Mouse (Mus musculus): ENCODE measurements around the gene Olfr191. TPM values are rescaled to one million over a fixed set of nuclear protein-coding genes. Genes with fewer than 3 reads are reported as not detected.
"Not testable (repeated sequence)": the region's sequence is repeated elsewhere in the genome, so short reads cannot be mapped to it uniquely, and the experiment has no call there.

Gene Olfr191
- polyA plus RNA-seq (2015; fragmentation: Nextera tagmentation; extraction: Ambion mirVana), result not detected in 2 replicates

- not testable (repeated sequence) for H3K9me3 ChIP-seq; ATAC-seq (ENCODE audit: extremely low read depth, insufficient number of reproducible peaks, low FRiP score, low TSS enrichment); H3K27me3 ChIP-seq (replicated peaks); H3K27ac ChIP-seq (replicated peaks); H3K4me3 ChIP-seq; H3K4me2 ChIP-seq; H3K4me1 ChIP-seq; H3K9ac ChIP-seq; H3K36me3 ChIP-seq
- WGBS, result 53% methylated on average over 1 of the region's 1 CpGs
Measured at GRCm38 (mm10) chr16:59089722-59090121, at the start of gene Olfr191. TSS of gene Olfr191 (minus strand) at chr16:59089822.

- no peak overlapping the region for H3K4me3 ChIP-seq
- H3K36me3 ChIP-seq, result no peaks in the 10 kb centered on the region
- H3K9me3 ChIP-seq, result peaks cover 5% of the 10 kb centered on the region; the same call in 1 of the 2 replicates
- no peak overlapping the region for H3K4me2 ChIP-seq
- H3K27ac ChIP-seq (replicated peaks), result no peak overlapping the region
- H3K9ac ChIP-seq, result no peak overlapping the region
- no peaks in the 10 kb centered on the region for H3K27me3 ChIP-seq (replicated peaks)
- 76% methylated on average over 1 of the region's 1 CpGs for WGBS
- no peaks in the 10 kb centered on the region for H3K4me1 ChIP-seq
- no peak for ATAC-seq (ENCODE audit: extremely low read depth, insufficient number of reproducible peaks, low FRiP score, low TSS enrichment)
Measured at GRCm38 (mm10) chr16:59130740-59131139, 41.1 kb upstream of the Olfr191 start.

GRCm38 (mm10) chr16:59120969-59121368 lies 31.3 kb upstream of the Olfr191 start, which contains the start of gene Olfr194:
TSS of gene Olfr194 (minus strand) at chr16:59121069.
- Histone ChIP-seq H3K36me3 (no peaks in the 10 kb centered on the region), H3K27ac (replicated peaks) (no peak within 1 kb of the TSS), H3K4me3 (no peak within 1 kb of the TSS), H3K4me1 (no peaks in the 10 kb centered on the region), H3K9me3 (peaks cover 3% of the 10 kb centered on the region; the same call in 1 of the 2 replicates), H3K4me2 (no peak within 1 kb of the TSS), H3K9ac (no peak within 1 kb of the TSS), H3K27me3 (replicated peaks) (no peaks in the 10 kb centered on the region)
- no peak for ATAC-seq (ENCODE audit: extremely low read depth, insufficient number of reproducible peaks, low FRiP score, low TSS enrichment)

GRCm38 (mm10) chr16:59111781-59112180 lies 22.2 kb upstream of the Olfr191 start, which contains the start of gene Olfr193:
TSS of gene Olfr193 (minus strand) at chr16:59111881.
- no peaks in the 10 kb centered on the region for H3K27me3 ChIP-seq (replicated peaks)
- no peak within 1 kb of the TSS for H3K27ac ChIP-seq (replicated peaks)
- no peaks in the 10 kb centered on the region for H3K36me3 ChIP-seq
- no peaks in the 10 kb centered on the region for H3K9me3 ChIP-seq
- WGBS, result 66% methylated on average over 1 of the region's 1 CpGs
- H3K9ac ChIP-seq, result no peak within 1 kb of the TSS
- ATAC-seq (ENCODE audit: extremely low read depth, insufficient number of reproducible peaks, low FRiP score, low TSS enrichment), result no peak
- H3K4me3 ChIP-seq, result no peak within 1 kb of the TSS
- no peak within 1 kb of the TSS for H3K4me2 ChIP-seq
- no peaks in the 10 kb centered on the region for H3K4me1 ChIP-seq

GRCm38 (mm10) chr16:59108522-59108921 lies 18.9 kb upstream of the Olfr191 start:
- H3K36me3 ChIP-seq; H3K9me3 ChIP-seq; H3K27me3 ChIP-seq (replicated peaks); H3K27ac ChIP-seq (replicated peaks); H3K4me3 ChIP-seq; H3K4me1 ChIP-seq; H3K4me2 ChIP-seq; ATAC-seq (ENCODE audit: extremely low read depth, insufficient number of reproducible peaks, low FRiP score, low TSS enrichment); H3K9ac ChIP-seq: not testable (repeated sequence)
- 35% methylated on average over 5 of the region's 5 CpGs for WGBS

GRCm38 (mm10) chr16:59105312-59105711 lies 15.7 kb upstream of the Olfr191 start:
- no peak overlapping the region for H3K9ac ChIP-seq
- no peak for ATAC-seq (ENCODE audit: extremely low read depth, insufficient number of reproducible peaks, low FRiP score, low TSS enrichment)
- no peak overlapping the region for H3K27ac ChIP-seq (replicated peaks)
- no peak overlapping the region for H3K4me3 ChIP-seq
- 62% methylated on average over 2 of the region's 2 CpGs for WGBS
- H3K4me2 ChIP-seq, result no peak overlapping the region
- H3K27me3 ChIP-seq (replicated peaks), result no peaks in the 10 kb centered on the region
- no peaks in the 10 kb centered on the region for H3K9me3 ChIP-seq
- no peaks in the 10 kb centered on the region for H3K4me1 ChIP-seq
- H3K36me3 ChIP-seq, result no peaks in the 10 kb centered on the region

- H3K4me1 ChIP-seq, H3K4me2 ChIP-seq: not testable (repeated sequence)
- 74% methylated on average over 2 of the region's 2 CpGs for WGBS
Measured at GRCm38 (mm10) chr16:59081113-59081512, 8.5 kb downstream of the Olfr191 start.

GRCm38 (mm10) chr16:59077905-59078304 lies 11.7 kb downstream of the Olfr191 start, which contains the start of gene Olfr190:
TSS of gene Olfr190 (minus strand) at chr16:59078005.
- no peak within 1 kb of the TSS for H3K4me2 ChIP-seq
- WGBS, result 72% methylated on average over 5 of the region's 5 CpGs
- H3K9ac ChIP-seq, result no peak within 1 kb of the TSS
- H3K9me3 ChIP-seq, result no peaks in the 10 kb centered on the region
- no peak for ATAC-seq (ENCODE audit: extremely low read depth, insufficient number of reproducible peaks, low FRiP score, low TSS enrichment)
- no peaks in the 10 kb centered on the region for H3K36me3 ChIP-seq
- H3K27ac ChIP-seq (replicated peaks), result no peak within 1 kb of the TSS
- no peaks in the 10 kb centered on the region for H3K4me1 ChIP-seq
- no peak within 1 kb of the TSS for H3K4me3 ChIP-seq
- H3K27me3 ChIP-seq (replicated peaks), result no peaks in the 10 kb centered on the region

More at GRCm38 (mm10) chr16:59081113-59081512, 8.5 kb downstream of the Olfr191 start:
- H3K36me3 ChIP-seq; H3K9ac ChIP-seq; H3K27ac ChIP-seq (replicated peaks); H3K9me3 ChIP-seq; ATAC-seq (ENCODE audit: extremely low read depth, insufficient number of reproducible peaks, low FRiP score, low TSS enrichment); H3K4me3 ChIP-seq; H3K27me3 ChIP-seq (replicated peaks): not testable (repeated sequence)

GRCm38 (mm10) chr16:59073520-59073919 lies 16.1 kb downstream of the Olfr191 start:
- H3K9me3 ChIP-seq, result no peaks in the 10 kb centered on the region
- no peak overlapping the region for H3K9ac ChIP-seq
- H3K4me2 ChIP-seq, result no peak overlapping the region
- H3K4me1 ChIP-seq, result peaks cover 5% of the 10 kb centered on the region
- ATAC-seq (ENCODE audit: extremely low read depth, insufficient number of reproducible peaks, low FRiP score, low TSS enrichment), result no peak
- no peaks in the 10 kb centered on the region for H3K27me3 ChIP-seq (replicated peaks)
- no peak overlapping the region for H3K4me3 ChIP-seq
- no peaks in the 10 kb centered on the region for H3K36me3 ChIP-seq
- H3K27ac ChIP-seq (replicated peaks), result no peak overlapping the region
- 81% methylated on average over 1 of the region's 1 CpGs for WGBS

GRCm38 (mm10) chr16:59071755-59072154 lies 17.9 kb downstream of the Olfr191 start:
- no peak overlapping the region for H3K4me3 ChIP-seq
- no peaks in the 10 kb centered on the region for H3K9me3 ChIP-seq
- peaks cover 5% of the 10 kb centered on the region for H3K4me1 ChIP-seq
- no peaks in the 10 kb centered on the region for H3K36me3 ChIP-seq
- no peak for ATAC-seq (ENCODE audit: extremely low read depth, insufficient number of reproducible peaks, low FRiP score, low TSS enrichment)
- H3K27ac ChIP-seq (replicated peaks), result no peak overlapping the region
- H3K9ac ChIP-seq, result no peak overlapping the region
- no peak overlapping the region for H3K4me2 ChIP-seq
- H3K27me3 ChIP-seq (replicated peaks), result no peaks in the 10 kb centered on the region

GRCm38 (mm10) chr16:59062411-59062810 lies 27.2 kb downstream of the Olfr191 start:
- not testable (repeated sequence) for H3K36me3 ChIP-seq; H3K27ac ChIP-seq (replicated peaks); H3K9me3 ChIP-seq; ATAC-seq (ENCODE audit: extremely low read depth, insufficient number of reproducible peaks, low FRiP score, low TSS enrichment); H3K4me1 ChIP-seq; H3K4me3 ChIP-seq; H3K27me3 ChIP-seq (replicated peaks); H3K9ac ChIP-seq; H3K4me2 ChIP-seq
- 33% methylated on average over 3 of the region's 3 CpGs for WGBS

GRCm38 (mm10) chr16:59049286-59049685 lies 40.3 kb downstream of the Olfr191 start:
- H3K27ac ChIP-seq (replicated peaks); H3K4me3 ChIP-seq; H3K4me2 ChIP-seq; H3K9ac ChIP-seq; H3K27me3 ChIP-seq (replicated peaks); H3K36me3 ChIP-seq; H3K9me3 ChIP-seq; ATAC-seq (ENCODE audit: extremely low read depth, insufficient number of reproducible peaks, low FRiP score, low TSS enrichment); H3K4me1 ChIP-seq: not testable (repeated sequence)
- WGBS, result 83% methylated on average over 2 of the region's 2 CpGs
